Mouse (Mus musculus) thymus, postnatal 14 days (tissue): ENCODE results near the gene Fbxo34.
"Not testable (repeated sequence)": the region's sequence is repeated elsewhere in the genome, so short reads cannot be mapped to it uniquely, and the experiment has no call there.

Experiments
- DNase-seq: peaks from one replicate; pipeline ENCODE4 v3.0.0; 2021

Gene Fbxo34

GRCm38 (mm10) chr14:47570549-47570948 is 120.3 kb downstream of the Fbxo34 start, which contains the start of gene Atg14:
Gene Atg14, minus strand, starts transcription at chr14:47570649.
- DNase-seq = not testable (repeated sequence)

- DNase-seq = no peak
These were observed 122.5 kb downstream of the Fbxo34 start for GRCm38 (mm10) chr14:47572707-47573106.

- DNase-seq = no peak
These were observed 124.5 kb downstream of the Fbxo34 start for GRCm38 (mm10) chr14:47574721-47575120.

GRCm38 (mm10) chr14:47576687-47577086 is 126.5 kb downstream of the Fbxo34 start:
- no peak for DNase-seq

GRCm38 (mm10) chr14:47578086-47578485 is 127.9 kb downstream of the Fbxo34 start:
- no peak for DNase-seq

- no peak for DNase-seq
These were observed 131.1 kb downstream of the Fbxo34 start for GRCm38 (mm10) chr14:47581280-47581679.
